Mouse (Mus musculus) hindbrain, embryonic 12.5 days (tissue): ENCODE data around the gene Mrpl44. TPM values are rescaled to one million over a fixed set of nuclear protein-coding genes. Genes with fewer than 3 reads are reported as not detected.

Source experiments
- ATAC-seq: fragments of 200-750 bp; cut with Nextera tagmentation; 2 replicates; pipeline ENCODE4 v1.8.0; 2017; ENCODE audit warnings: moderate TSS enrichment; ENCODE audit not compliant: low FRiP score
- H3K27ac ChIP-seq: fragments of 300-500 bp; sonication (generic); 2 replicates; pipeline ENCODE4 v1.5.1; 2016; ENCODE audit warnings: mild to moderate bottlenecking
- H3K27me3 ChIP-seq: fragments of 300-500 bp; sonication (generic); 2 replicates; pipeline ENCODE4 v1.6.1; 2016; ENCODE audit warnings: mild to moderate bottlenecking
- H3K36me3 ChIP-seq: fragments of 300-500 bp; sonication (generic); 2 replicates; pipeline ENCODE4 v1.6.1; 2016; ENCODE audit warnings: mild to moderate bottlenecking
- H3K4me1 ChIP-seq: fragments of 300-500 bp; sonication (generic); 2 replicates; pipeline ENCODE4 v1.6.1; 2016
- H3K4me2 ChIP-seq: fragments of 300-500 bp; sonication (generic); replicated peaks from 2 replicates; pipeline ENCODE4 v1.6.1; 2016; ENCODE audit warnings: mild to moderate bottlenecking
- H3K4me3 ChIP-seq: fragments of 300-500 bp; sonication (generic); 2 replicates; pipeline ENCODE4 v1.5.1; 2016; ENCODE audit warnings: mild to moderate bottlenecking
- H3K9ac ChIP-seq: fragments of 300-500 bp; sonication (generic); 2 replicates; pipeline ENCODE4 v1.6.1; 2016; ENCODE audit warnings: mild to moderate bottlenecking, moderate library complexity
- H3K9me3 ChIP-seq: fragments of 300-500 bp; sonication (generic); replicated peaks from 2 replicates; pipeline ENCODE4 v1.6.1; 2016; ENCODE audit warnings: mild to moderate bottlenecking
- WGBS: fragments of 180-500 bp; shearing (Covaris S2); methylation state at CpG from one replicate; pipeline ENCODE4 v1.1.7; 2016; 5-methylcytosine and 5-hydroxymethylcytosine counted together
- polyA plus RNA-seq: library from polyadenylated mRNA; unstranded; fragments of >200 nt; fragmentation: Nextera tagmentation; extraction: Ambion mirVana; gene quantifications from 2 replicates; pipeline ENCODE4 v1.2.1, GENCODE M21; 2016

The Mrpl44 gene
- 47.6 and 48.2 TPM in 2 replicates for polyA plus RNA-seq

GRCm38 (mm10) chr1:79775927-79776458, at the start of gene Mrpl44, which contains the start of gene Wdfy1:
Gene Mrpl44 (plus strand): TSS chr1:79776018.
Gene Wdfy1 (minus strand): TSS chr1:79776143.
- ATAC-seq: peak; percentile 99
- Histone ChIP-seq H3K4me1 (peaks cover 4% of the 10 kb centered on the region), H3K4me2 (peak within 1 kb of the TSS; percentile 65), H3K36me3 (peaks cover 30% of the 10 kb centered on the region), H3K9me3 (no peaks in the 10 kb centered on the region), H3K27ac (peak within 1 kb of the TSS; percentile 92), H3K4me3 (peak within 1 kb of the TSS; percentile 86), H3K27me3 (no peaks in the 10 kb centered on the region), H3K9ac (peak within 1 kb of the TSS; percentile 90)
- WGBS: under 1% methylated on average over 38 of the region's 38 CpGs

DNA sequence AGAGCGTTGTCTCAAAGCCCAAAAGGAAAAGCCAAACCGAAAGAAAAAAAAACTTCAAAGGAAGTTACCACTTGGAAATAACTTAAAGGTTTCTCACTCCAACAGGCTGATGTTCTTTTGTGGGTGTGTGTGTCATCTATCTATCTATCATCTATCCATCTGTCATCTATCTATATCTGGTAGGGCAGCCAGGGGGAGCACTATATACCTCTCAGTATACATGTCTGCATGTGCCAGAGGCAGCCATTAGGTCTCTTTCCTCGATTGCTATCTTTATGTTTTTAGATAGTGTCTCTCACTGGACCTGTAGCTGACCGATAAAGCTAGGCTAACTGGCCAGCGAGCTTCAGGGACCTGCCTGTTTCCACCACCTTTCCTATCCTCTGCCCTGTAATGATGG, 41.0 kb upstream of the Mrpl44 start:
- Histone ChIP-seq H3K9ac (no peak overlapping the region), H3K4me3 (no peak overlapping the region), H3K27ac (no peak overlapping the region), H3K4me2 (no peak overlapping the region), H3K9me3 (no peaks in the 10 kb centered on the region), H3K27me3 (no peaks in the 10 kb centered on the region), H3K36me3 (peaks cover 15% of the 10 kb centered on the region; the same call in 1 of the 2 replicates), H3K4me1 (no peaks in the 10 kb centered on the region)
- WGBS: 87% methylated on average over 5 of the region's 5 CpGs
- ATAC-seq: no peak

DNA sequence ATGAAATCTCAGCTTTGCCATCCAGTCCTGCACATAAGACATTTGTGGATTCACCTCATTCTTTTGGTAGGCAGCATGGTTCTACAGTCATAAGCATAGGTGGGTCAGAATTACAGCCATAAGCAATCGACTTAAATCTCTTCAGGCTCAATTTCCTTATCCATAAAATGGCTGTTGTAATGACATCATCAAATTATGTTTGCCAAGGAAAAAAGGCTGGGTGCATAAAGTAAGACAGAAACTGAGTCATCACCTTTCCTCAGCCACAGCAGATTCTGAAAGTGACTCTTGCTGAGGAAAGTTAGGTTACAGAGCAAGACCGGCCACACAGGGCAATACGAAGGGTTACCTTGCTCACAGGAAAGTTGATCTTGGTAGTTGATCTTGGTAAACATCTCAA, 39.4 kb upstream of the Mrpl44 start:
- Histone ChIP-seq H3K4me2 (no peak overlapping the region), H3K36me3 (peaks cover 15% of the 10 kb centered on the region; the same call in 1 of the 2 replicates), H3K27me3 (no peaks in the 10 kb centered on the region), H3K9ac (no peak overlapping the region), H3K27ac (no peak overlapping the region), H3K4me3 (no peak overlapping the region), H3K9me3 (no peaks in the 10 kb centered on the region), H3K4me1 (no peaks in the 10 kb centered on the region)
- WGBS: 94% methylated on average over 3 of the region's 3 CpGs
- ATAC-seq: no peak

DNA sequence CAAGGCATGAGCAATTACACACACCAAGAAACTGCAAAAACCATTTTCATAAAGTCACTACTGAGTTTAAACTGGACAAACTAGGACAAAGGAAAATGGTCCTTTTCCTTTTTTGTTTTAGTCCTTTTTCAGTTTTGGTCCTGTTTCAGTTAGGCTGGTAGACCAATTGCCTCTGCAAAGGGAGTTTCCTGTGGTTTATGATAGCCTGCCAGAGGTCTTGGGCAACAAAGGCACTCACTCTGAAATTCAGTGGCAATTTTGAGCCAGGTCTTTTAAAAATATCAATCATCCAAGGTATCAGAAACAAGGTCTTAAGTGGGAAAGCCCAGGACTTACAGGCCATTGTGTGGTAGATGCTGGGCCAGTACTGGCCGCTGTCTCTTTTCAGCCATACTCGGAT, 36.1 kb upstream of the Mrpl44 start:
- no peak for ATAC-seq
- Histone ChIP-seq H3K27ac (no peak overlapping the region), H3K4me3 (no peak overlapping the region), H3K4me1 (no peaks in the 10 kb centered on the region), H3K9me3 (no peaks in the 10 kb centered on the region), H3K4me2 (no peak overlapping the region), H3K9ac (no peak overlapping the region), H3K36me3 (peaks cover 15% of the 10 kb centered on the region; the same call in 1 of the 2 replicates), H3K27me3 (no peaks in the 10 kb centered on the region)
- 86% methylated on average over 2 of the region's 2 CpGs for WGBS

DNA sequence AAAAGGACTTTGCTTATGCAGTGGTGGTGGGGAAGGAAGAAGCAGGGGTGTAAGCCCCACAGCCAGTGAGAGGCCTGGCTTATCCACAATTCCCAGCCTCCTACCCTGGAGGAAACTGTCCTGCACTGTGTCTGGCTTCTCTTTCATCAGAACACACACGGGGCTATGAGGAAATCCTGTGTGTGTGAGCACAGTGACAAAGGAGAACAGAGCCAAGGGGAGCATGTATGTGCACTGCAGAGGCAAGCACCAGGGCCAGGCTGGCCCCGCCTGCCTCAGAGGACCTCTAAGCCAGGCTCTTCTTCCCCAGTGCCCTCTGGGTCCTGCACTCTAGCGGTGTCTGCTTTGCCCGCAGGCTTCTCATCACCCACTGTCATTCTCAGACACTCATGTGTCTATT, 34.8 kb upstream of the Mrpl44 start:
- no peak overlapping the region for H3K27ac ChIP-seq
- no peaks in the 10 kb centered on the region for H3K4me1 ChIP-seq
- no peaks in the 10 kb centered on the region for H3K27me3 ChIP-seq
- peaks cover 15% of the 10 kb centered on the region; the same call in 1 of the 2 replicates for H3K36me3 ChIP-seq
- H3K4me3 ChIP-seq: no peak overlapping the region
- no peak for ATAC-seq
- no peak overlapping the region for H3K4me2 ChIP-seq
- H3K9me3 ChIP-seq: no peaks in the 10 kb centered on the region
- H3K9ac ChIP-seq: no peak overlapping the region
- WGBS: 86% methylated on average over 4 of the region's 4 CpGs

GRCm38 (mm10) chr1:79742949-79743348, 32.9 kb upstream of the Mrpl44 start:
- Histone ChIP-seq H3K27ac (no peak overlapping the region), H3K4me1 (no peaks in the 10 kb centered on the region), H3K9ac (no peak overlapping the region), H3K4me3 (no peak overlapping the region), H3K9me3 (no peaks in the 10 kb centered on the region), H3K27me3 (no peaks in the 10 kb centered on the region), H3K36me3 (peaks cover 14% of the 10 kb centered on the region; the same call in 1 of the 2 replicates), H3K4me2 (no peak overlapping the region)
- no peak for ATAC-seq
- WGBS: 95% methylated on average over 7 of the region's 7 CpGs

- Histone ChIP-seq H3K4me3 (no peak overlapping the region), H3K9ac (no peak overlapping the region), H3K4me1 (no peaks in the 10 kb centered on the region), H3K27ac (no peak overlapping the region), H3K27me3 (no peaks in the 10 kb centered on the region), H3K36me3 (peaks cover 9% of the 10 kb centered on the region; the same call in 1 of the 2 replicates), H3K9me3 (no peaks in the 10 kb centered on the region), H3K4me2 (no peak overlapping the region)
- no peak for ATAC-seq
- 91% methylated on average over 1 of the region's 1 CpGs for WGBS
Measured at GRCm38 (mm10) chr1:79743385-79743784, 32.4 kb upstream of the Mrpl44 start.

GRCm38 (mm10) chr1:79746056-79746455, 29.8 kb upstream of the Mrpl44 start:
- Histone ChIP-seq H3K4me2 (no peak overlapping the region), H3K36me3 (no peaks in the 10 kb centered on the region), H3K27ac (no peak overlapping the region), H3K27me3 (no peaks in the 10 kb centered on the region), H3K4me1 (no peaks in the 10 kb centered on the region), H3K4me3 (no peak overlapping the region), H3K9ac (no peak overlapping the region), H3K9me3 (0 out of 2 replicates have a peak, but pooled peaks cover 4% of the 10 kb centered on the region)
- WGBS: 96% methylated on average over 4 of the region's 4 CpGs
- no peak for ATAC-seq

DNA sequence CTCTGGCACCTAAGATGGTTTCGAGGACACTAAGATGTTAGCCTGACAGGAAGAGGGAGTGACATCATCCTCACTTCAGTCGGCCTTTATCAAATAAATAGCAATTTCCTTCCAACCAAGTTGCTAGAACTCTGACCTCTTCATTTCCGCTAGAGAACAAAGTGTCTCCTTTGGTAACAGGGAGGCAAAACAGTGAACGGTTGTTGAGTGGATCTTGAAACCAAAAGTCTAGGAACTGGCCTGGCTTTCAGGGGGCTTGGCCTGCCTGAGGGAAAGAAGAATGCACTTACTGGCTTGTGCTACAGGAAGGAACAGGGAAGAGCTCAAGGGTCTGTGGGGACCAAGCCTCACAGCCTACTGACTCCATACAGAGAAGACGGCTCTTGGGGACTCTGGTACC, 24.6 kb upstream of the Mrpl44 start:
- 0 out of 2 replicates have a peak, but pooled peaks cover 4% of the 10 kb centered on the region for H3K9me3 ChIP-seq
- H3K4me2 ChIP-seq: no peak overlapping the region
- no peaks in the 10 kb centered on the region for H3K27me3 ChIP-seq
- WGBS: 81% methylated on average over 5 of the region's 5 CpGs
- H3K36me3 ChIP-seq: 0 out of 2 replicates have a peak, but pooled peaks cover 8% of the 10 kb centered on the region
- no peak overlapping the region for H3K9ac ChIP-seq
- ATAC-seq: no peak
- no peak overlapping the region for H3K4me3 ChIP-seq
- H3K4me1 ChIP-seq: no peaks in the 10 kb centered on the region
- H3K27ac ChIP-seq: no peak overlapping the region

- H3K9ac ChIP-seq: no peak overlapping the region
- no peak overlapping the region for H3K4me3 ChIP-seq
- no peak for ATAC-seq
- no peak overlapping the region for H3K27ac ChIP-seq
- WGBS: 82% methylated on average over 7 of the region's 7 CpGs
- no peaks in the 10 kb centered on the region for H3K27me3 ChIP-seq
- 0 out of 2 replicates have a peak, but pooled peaks cover 8% of the 10 kb centered on the region for H3K36me3 ChIP-seq
- 0 out of 2 replicates have a peak, but pooled peaks cover 4% of the 10 kb centered on the region for H3K9me3 ChIP-seq
- H3K4me1 ChIP-seq: peaks cover 5% of the 10 kb centered on the region
- H3K4me2 ChIP-seq: no peak overlapping the region
Measured at GRCm38 (mm10) chr1:79752015-79752695, 23.7 kb upstream of the Mrpl44 start.

GRCm38 (mm10) chr1:79752714-79753340, 23.0 kb upstream of the Mrpl44 start:
- WGBS: 89% methylated on average over 4 of the region's 4 CpGs
- ATAC-seq: no peak

DNA sequence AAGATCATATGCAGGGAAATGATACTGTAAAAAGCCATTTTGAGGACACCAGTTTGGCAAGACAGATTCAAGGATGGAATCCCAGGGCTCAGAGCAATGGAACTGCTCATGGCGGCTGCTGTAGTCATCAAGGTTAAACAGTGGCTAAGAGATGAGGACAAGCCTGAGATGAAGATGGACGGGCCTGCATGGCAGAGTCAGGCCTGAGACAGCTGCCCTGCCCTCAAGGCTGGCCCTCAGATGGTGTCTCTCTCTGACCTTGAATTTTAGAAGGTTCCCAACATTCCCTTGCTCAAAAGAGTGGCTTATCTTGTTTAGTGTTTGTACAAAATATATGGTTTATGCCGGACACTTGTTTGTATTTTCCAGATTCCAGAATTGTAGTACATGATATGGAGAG, 22.4 kb upstream of the Mrpl44 start:
- WGBS: 92% methylated on average over 3 of the region's 3 CpGs
- Histone ChIP-seq H3K4me3 (no peak overlapping the region), H3K4me2 (no peak overlapping the region), H3K27ac (no peak overlapping the region), H3K9me3 (0 out of 2 replicates have a peak, but pooled peaks cover 4% of the 10 kb centered on the region), H3K9ac (no peak overlapping the region), H3K36me3 (0 out of 2 replicates have a peak, but pooled peaks cover 8% of the 10 kb centered on the region), H3K4me1 (peaks cover 8% of the 10 kb centered on the region), H3K27me3 (no peaks in the 10 kb centered on the region)
- ATAC-seq: no peak

More at GRCm38 (mm10) chr1:79752714-79753340, 23.0 kb upstream of the Mrpl44 start:
- H3K4me3 ChIP-seq: no peak overlapping the region
- H3K4me2 ChIP-seq: no peak overlapping the region
- no peak overlapping the region for H3K9ac ChIP-seq
- H3K36me3 ChIP-seq: 0 out of 2 replicates have a peak, but pooled peaks cover 8% of the 10 kb centered on the region
- 0 out of 2 replicates have a peak, but pooled peaks cover 4% of the 10 kb centered on the region for H3K9me3 ChIP-seq
- H3K27ac ChIP-seq: no peak overlapping the region
- H3K27me3 ChIP-seq: no peaks in the 10 kb centered on the region
- peaks cover 8% of the 10 kb centered on the region for H3K4me1 ChIP-seq
